Mouse (Mus musculus) ovary, postnatal 10 days (tissue): ENCODE data around the gene Nrxn2.

Source experiments
- DNase-seq: peaks from one replicate; pipeline ENCODE4 v3.0.0; 2022; ENCODE audit warnings: low spot score

The Nrxn2 gene

GRCm38 (mm10) chr19:6392743-6393393, 25.7 kb upstream of the Nrxn2 start:
- DNase-seq: no peak

GRCm38 (mm10) chr19:6393637-6394036, 24.9 kb upstream of the Nrxn2 start:
- DNase-seq: no peak

GRCm38 (mm10) chr19:6396237-6396636, 22.3 kb upstream of the Nrxn2 start:
- DNase-seq: no peak

- DNase-seq: no peak
These were observed 20.8 kb upstream of the Nrxn2 start for GRCm38 (mm10) chr19:6397582-6398249.

GRCm38 (mm10) chr19:6398447-6399284, 19.9 kb upstream of the Nrxn2 start:
- DNase-seq: no peak

- DNase-seq: no peak
These were observed 19.0 kb upstream of the Nrxn2 start, which contains the start of gene Rasgrp2 for GRCm38 (mm10) chr19:6399285-6400095. Gene Rasgrp2 (plus strand): TSS chr19:6399340.

GRCm38 (mm10) chr19:6400096-6401086, 18.1 kb upstream of the Nrxn2 start:
- DNase-seq: no peak

- DNase-seq: peak; percentile 52
These were observed 17.3 kb upstream of the Nrxn2 start for GRCm38 (mm10) chr19:6401131-6401815.

- DNase-seq: no peak
These were observed 16.6 kb upstream of the Nrxn2 start for GRCm38 (mm10) chr19:6401951-6402350.

- no peak for DNase-seq
These were observed 14.7 kb upstream of the Nrxn2 start for GRCm38 (mm10) chr19:6403869-6404268.

GRCm38 (mm10) chr19:6405433-6405832, 13.1 kb upstream of the Nrxn2 start:
- DNase-seq: no peak

GRCm38 (mm10) chr19:6407109-6407508, 11.4 kb upstream of the Nrxn2 start:
- no peak for DNase-seq

GRCm38 (mm10) chr19:6407816-6408510, 10.6 kb upstream of the Nrxn2 start:
- no peak for DNase-seq

- DNase-seq: no peak
These were observed 9.8 kb upstream of the Nrxn2 start for GRCm38 (mm10) chr19:6408749-6409148.

GRCm38 (mm10) chr19:6409176-6409575, 9.4 kb upstream of the Nrxn2 start:
- DNase-seq: no peak

- no peak for DNase-seq
These were observed 8.6 kb upstream of the Nrxn2 start for GRCm38 (mm10) chr19:6409936-6410335.

- DNase-seq: no peak
These were observed 5.7 kb upstream of the Nrxn2 start for GRCm38 (mm10) chr19:6412798-6413197.

GRCm38 (mm10) chr19:6415454-6415853, 3.1 kb upstream of the Nrxn2 start:
- no peak for DNase-seq

GRCm38 (mm10) chr19:6416124-6416770, 2.3 kb upstream of the Nrxn2 start:
- DNase-seq: no peak
